Mouse (Mus musculus): ENCODE measurements around the gene Dynlt3.
"Not testable (repeated sequence)": the region's sequence is repeated elsewhere in the genome, so short reads cannot be mapped to it uniquely, and the experiment has no call there.

The Dynlt3 gene

DNA sequence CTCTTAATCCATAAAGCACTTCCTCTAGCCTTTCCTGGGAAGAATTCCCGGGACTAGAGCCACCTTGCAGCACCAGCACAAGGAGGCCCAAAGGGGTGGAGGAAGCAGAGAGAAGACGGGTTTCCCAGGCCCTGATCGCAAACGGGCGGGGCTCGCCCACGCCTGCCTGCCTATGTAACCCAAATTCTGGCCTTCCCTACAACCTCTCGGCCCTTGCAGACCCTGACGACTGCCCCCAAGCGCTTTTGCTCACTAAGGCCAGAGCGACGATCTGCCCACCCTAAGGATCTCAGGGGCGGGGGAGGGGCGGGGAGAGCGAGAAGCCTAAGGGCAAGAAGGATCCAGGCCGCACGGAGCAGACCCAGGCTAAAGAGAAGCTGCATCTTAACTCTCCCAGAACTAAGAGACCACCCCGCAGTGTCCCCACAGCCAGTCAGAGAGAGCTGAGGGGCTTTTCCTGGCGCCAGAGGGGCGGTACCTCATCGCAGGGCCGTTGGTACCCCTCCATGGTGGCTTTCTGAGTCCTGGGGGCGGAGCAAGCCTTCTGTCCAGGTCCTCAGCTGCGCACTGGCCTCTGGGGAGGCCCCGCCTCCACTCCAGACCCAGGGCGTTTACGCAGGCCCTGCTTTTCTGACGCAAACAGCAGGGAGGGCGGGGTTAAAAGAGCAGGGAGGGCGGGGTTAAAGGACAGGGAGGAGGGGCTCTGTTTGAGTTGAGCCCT, at the start of gene Dynlt3:
Dynlt3 (minus strand) TSS at position 613 of the 721 bp plus-strand sequence.
- peak; percentile 34 for DNase-seq (ENCODE audit: low spot score)

DNA sequence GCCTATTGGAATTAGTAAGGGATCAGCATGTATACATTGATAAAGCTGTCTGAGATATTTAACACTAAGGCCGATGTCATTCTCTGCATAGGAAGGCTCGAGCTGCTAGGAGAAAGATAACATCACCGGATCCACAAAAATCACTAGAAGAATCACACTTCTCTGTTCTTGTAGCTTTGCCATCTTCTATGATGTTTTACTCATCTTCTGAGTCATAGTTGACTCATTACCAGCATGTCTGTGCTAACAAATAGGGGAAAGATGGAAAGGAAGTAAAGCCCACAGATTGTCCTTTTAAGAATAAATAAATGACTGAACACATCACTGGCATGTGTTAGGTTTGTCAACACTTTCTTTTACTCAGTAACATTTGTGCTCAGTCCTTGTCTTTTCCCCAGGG, 37.0 kb upstream of the Dynlt3 start:
- DNase-seq (ENCODE audit: low spot score): no peak

DNA sequence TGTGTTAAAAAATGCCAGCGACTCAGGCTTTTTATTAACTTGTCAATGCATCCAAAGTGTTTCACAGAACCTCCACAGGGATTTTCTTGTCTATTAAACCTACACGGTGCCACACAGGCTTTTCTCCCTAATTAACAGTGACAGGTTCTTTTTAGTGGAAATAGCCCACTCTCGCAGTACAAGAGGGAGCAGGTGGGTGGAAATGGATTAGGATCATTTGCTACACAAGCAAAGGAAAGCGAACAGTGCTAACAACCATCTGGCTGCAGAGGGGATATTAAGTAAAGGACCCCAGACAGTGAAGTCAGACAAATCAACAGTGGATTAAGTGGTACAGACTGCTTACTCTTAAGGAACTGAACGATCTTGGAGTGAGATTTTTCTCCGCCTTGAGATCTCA, 33.2 kb upstream of the Dynlt3 start:
- no peak for DNase-seq (ENCODE audit: low spot score)

DNA sequence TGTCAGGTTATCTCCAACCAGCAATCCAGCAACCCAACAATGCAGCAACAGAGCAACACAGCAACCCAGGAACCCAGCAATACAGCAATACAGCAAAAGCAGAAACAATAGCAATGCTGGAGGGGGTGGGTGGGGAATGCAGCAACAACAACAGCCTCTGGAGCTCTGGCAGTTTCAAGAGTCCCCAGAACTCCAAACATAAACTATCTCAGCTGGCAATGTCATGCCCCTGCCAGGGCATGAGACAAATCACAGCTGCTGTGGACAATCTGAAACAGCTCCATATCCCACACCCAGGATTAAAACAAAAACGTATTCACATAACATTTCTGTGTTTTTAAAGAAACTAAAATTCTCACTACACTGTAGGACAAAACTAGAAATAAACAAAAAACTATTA, 9.2 kb upstream of the Dynlt3 start:
- DNase-seq (ENCODE audit: low spot score): no peak

DNA sequence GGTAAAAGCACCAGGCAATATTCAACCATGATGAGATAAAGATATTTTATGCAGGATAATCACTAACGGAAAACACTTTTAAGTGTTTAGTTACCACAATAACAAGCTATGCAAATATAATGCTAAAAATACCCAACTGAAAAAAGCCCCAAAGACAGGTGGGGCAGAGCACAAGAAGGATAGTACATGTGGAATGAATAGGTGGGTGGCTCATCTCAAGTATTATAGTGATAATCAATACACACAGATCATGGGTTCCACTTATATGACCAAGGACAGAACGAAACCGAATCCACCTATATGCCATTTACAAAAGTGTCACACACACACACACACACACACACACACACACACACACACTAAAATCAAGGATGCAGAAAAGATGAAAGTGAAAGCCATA, 8.6 kb upstream of the Dynlt3 start:
- no peak for DNase-seq (ENCODE audit: low spot score)

DNA sequence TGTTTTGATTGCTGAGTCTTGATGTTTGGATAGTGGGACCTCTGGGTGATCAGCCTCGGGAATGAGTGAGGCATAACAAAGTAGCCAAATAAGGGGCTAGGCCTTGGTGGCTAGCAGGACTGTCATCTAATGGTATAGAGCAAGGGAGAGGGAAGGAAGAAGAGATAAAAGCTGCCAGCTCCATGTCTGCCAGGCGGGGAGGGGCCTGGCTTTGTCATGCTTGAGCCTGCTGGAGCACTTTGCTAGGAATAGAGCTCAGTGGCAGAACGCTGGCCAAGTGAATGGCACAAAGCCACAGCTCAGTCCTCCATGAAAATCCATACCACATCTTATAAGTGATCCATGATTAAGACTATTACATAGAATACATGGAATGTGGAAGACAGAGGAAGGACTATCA, 10.0 kb downstream of the Dynlt3 start:
- DNase-seq (ENCODE audit: low spot score): no peak

DNA sequence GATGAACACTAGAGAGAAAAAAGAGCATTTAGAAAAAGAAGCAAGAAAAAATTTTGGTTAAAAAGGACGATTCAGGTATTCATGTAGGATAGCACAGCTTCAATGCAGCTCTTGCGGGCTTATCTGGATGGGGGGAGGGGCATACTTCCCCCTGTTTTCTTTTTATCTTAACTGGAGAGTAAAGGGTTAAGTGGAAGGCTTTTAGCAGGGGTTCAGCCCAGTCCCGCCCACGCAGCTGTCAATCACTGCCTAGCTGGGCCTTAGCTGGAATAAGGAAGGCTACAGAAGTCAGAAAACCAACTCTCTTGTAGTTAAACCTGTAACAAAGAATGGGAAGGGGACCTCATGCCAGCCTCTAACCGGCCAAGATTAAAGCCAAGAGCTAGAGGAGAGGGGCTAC, 22.2 kb downstream of the Dynlt3 start:
- not testable (repeated sequence) for DNase-seq (ENCODE audit: low spot score)

DNA sequence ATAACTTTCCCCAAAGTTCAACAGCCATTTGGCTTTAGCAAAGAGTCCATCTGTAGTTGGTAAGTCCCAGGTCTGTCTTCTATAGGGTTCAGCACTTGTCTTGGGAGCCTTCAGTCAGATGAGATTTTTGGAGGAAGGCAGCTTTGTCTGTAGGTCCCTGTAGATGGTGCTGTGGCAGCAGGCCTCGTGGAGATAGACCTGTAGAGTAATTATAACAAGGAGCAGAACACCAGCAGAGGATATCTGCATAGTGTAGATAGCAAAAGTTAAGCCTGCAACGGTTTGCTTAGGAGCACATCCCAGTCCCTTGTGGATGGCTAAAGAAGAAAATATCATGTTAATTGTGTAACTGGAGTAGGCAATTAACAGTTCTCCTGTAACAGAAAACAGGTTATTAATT, 22.7 kb downstream of the Dynlt3 start:
- not testable (repeated sequence) for DNase-seq (ENCODE audit: low spot score)

Measured in ovary, postnatal 10 days (tissue).